Mouse (Mus musculus) left cerebral cortex, adult 9 months (tissue): ENCODE results near the gene Paf1.
"Not testable (repeated sequence)": the region's sequence is repeated elsewhere in the genome, so short reads cannot be mapped to it uniquely, and the experiment has no call there.

ENCODE experiments used
- DNase-seq, 2 experiments: peaks; one replicate each; pipeline ENCODE4 v3.0.0; 2022; ENCODE audit warnings: low spot score in 2 of 2

Paf1 gene

GRCm38 (mm10) chr7:28383606-28384005, 9.1 kb upstream of the Paf1 start:
- DNase-seq, result no peak

GRCm38 (mm10) chr7:28384162-28384561, 8.6 kb upstream of the Paf1 start:
- DNase-seq, result no peak

- no peak for DNase-seq
Observed at GRCm38 (mm10) chr7:28385196-28385595, 7.6 kb upstream of the Paf1 start.

- DNase-seq, result peak in 1 of 2 experiments; percentile 51
Observed at GRCm38 (mm10) chr7:28386007-28386406, 6.7 kb upstream of the Paf1 start.

- DNase-seq, result peak in 1 of 2 experiments; percentile 79
Observed at GRCm38 (mm10) chr7:28386462-28386861, 6.3 kb upstream of the Paf1 start.

- not testable (repeated sequence) for DNase-seq
Observed at GRCm38 (mm10) chr7:28386877-28387276, 5.9 kb upstream of the Paf1 start.

GRCm38 (mm10) chr7:28387384-28387783, 5.4 kb upstream of the Paf1 start:
- not testable (repeated sequence) for DNase-seq

- no peak for DNase-seq
Observed at GRCm38 (mm10) chr7:28390331-28390730, 2.4 kb upstream of the Paf1 start.

- DNase-seq, result no peak
Observed at GRCm38 (mm10) chr7:28393272-28393951, 661 bp downstream of the Paf1 start.

GRCm38 (mm10) chr7:28395425-28395824, 2.7 kb downstream of the Paf1 start:
- DNase-seq, result no peak

GRCm38 (mm10) chr7:28398000-28398399, 5.2 kb downstream of the Paf1 start:
- no peak for DNase-seq

GRCm38 (mm10) chr7:28398696-28399340, 6.1 kb downstream of the Paf1 start:
- no peak for DNase-seq

GRCm38 (mm10) chr7:28401030-28401429, 8.3 kb downstream of the Paf1 start:
- DNase-seq, result no peak

GRCm38 (mm10) chr7:28401942-28402341, 9.2 kb downstream of the Paf1 start:
- DNase-seq, result no peak

GRCm38 (mm10) chr7:28410841-28411475, 18.2 kb downstream of the Paf1 start:
- DNase-seq, result no peak

GRCm38 (mm10) chr7:28412826-28413225, 20.1 kb downstream of the Paf1 start:
- DNase-seq, result no peak

GRCm38 (mm10) chr7:28417368-28417767, 24.6 kb downstream of the Paf1 start:
- no peak for DNase-seq

- DNase-seq, result no peak
Observed at GRCm38 (mm10) chr7:28418096-28418670, 25.4 kb downstream of the Paf1 start.

GRCm38 (mm10) chr7:28419416-28419815, 26.7 kb downstream of the Paf1 start:
- no peak for DNase-seq

- no peak for DNase-seq
Observed at GRCm38 (mm10) chr7:28423018-28423417, 30.3 kb downstream of the Paf1 start.

- DNase-seq, result no peak
Observed at GRCm38 (mm10) chr7:28427738-28428137, 35.0 kb downstream of the Paf1 start.

GRCm38 (mm10) chr7:28430512-28430911, 37.8 kb downstream of the Paf1 start:
- no peak for DNase-seq

GRCm38 (mm10) chr7:28432252-28432651, 39.5 kb downstream of the Paf1 start:
- no peak for DNase-seq
